Comparison of ENCODE assay signal across 8 mouse cellular contexts in the genomic region with DNA sequence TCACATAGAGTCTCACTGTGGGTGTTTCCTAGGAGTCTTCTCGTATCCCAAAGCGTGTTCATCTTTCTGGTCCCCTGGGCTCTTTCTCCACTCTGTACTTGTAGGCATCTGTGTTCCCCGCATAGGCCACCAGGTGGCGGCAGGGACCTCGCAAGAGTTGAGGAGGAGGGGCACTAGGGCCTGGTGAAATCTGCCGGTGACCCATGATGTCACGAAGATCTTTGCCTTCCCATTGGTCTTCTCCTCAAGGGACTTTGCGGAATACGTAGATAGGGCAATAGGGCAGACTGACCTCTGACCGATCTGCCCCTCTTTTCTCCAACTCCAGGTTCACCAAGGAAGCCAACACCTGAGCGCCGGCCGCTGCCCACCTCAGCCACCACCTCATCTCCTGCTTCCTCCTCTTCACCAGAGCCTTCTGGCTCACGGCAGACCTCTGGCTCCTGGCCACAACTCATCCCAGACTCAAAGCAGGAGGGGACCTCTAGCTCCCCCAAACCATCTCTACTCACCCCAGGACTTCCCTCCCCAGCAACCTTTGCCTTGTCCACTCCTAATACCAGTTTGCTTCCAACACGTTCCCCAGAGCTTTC. TPM values are rescaled to one million over a fixed set of nuclear protein-coding genes. Genes with fewer than 3 reads are reported as not detected.
DNase-seq lines count a peak whose midpoint lies in the region; ATAC-seq lines count a peak whose summit lies in the region.

No protein-coding gene starts in this region.

- H3K9me3 ChIP-seq in hindbrain, embryonic 15.5 days: no peaks in the 10 kb centered on the region

- no peaks in the 10 kb centered on the region for H3K36me3 ChIP-seq in hindbrain, embryonic 15.5 days

- peak overlapping the region; percentile 49 for H3K4me2 ChIP-seq in hindbrain, embryonic 15.5 days

- no peaks in the 10 kb centered on the region for H3K4me1 ChIP-seq in hindbrain, embryonic 15.5 days (replicated peaks)

- peak; percentile 73 for ATAC-seq in hindbrain, embryonic 15.5 days (ENCODE audit: low FRiP score, low read depth)

- DNase-seq in R1 (ENCODE audit: low read depth, low spot score): peak; percentile 94
- peak; percentile 96 to 99 for DNase-seq in cerebellum, postnatal 36 days
- DNase-seq in frontal cortex, postnatal 36 days (ENCODE audit: low spot score in 2 of 2): peak; percentile 93 to 97
- DNase-seq in left cerebral cortex, adult 11 months (ENCODE audit: low spot score): peak; percentile 94
- peak; percentile 91 to 95 for DNase-seq in lung, postnatal 4 days
- peak; percentile 92 for DNase-seq in retina, postnatal 7 days (ENCODE audit: low read depth, low spot score)
- DNase-seq in urinary bladder, adult 2 months (ENCODE audit: low spot score): peak; percentile 88

- whole genome bisulfite sequencing in hindbrain, embryonic 15.5 days: 16% methylated on average over 15 of the region's 15 CpGs

- no peak overlapping the region for H3K9ac ChIP-seq in hindbrain, embryonic 15.5 days

- peak overlapping the region; percentile 30 for H3K4me3 ChIP-seq in hindbrain, embryonic 15.5 days

- H3K27ac ChIP-seq in hindbrain, embryonic 15.5 days (replicated peaks): no peak overlapping the region

- H3K27me3 ChIP-seq in hindbrain, embryonic 15.5 days: no peaks in the 10 kb centered on the region

RNA-seq across cellular contexts. Expression of gene Ssc5d, which starts 17.7 kb away (rescaled TPM):
- 1.2 and 1.3 TPM in 2 replicates for polyA plus RNA-seq in hindbrain, embryonic 15.5 days (2015; fragmentation: Nextera tagmentation; extraction: Ambion mirVana)
- polyA plus RNA-seq in urinary bladder, adult 2 months (2012; rRNA removed): 10.5 and 12.9 TPM in 2 replicates

RNA-seq across cellular contexts. Expression of gene Sbk2, which starts 20.9 kb away (rescaled TPM):
- 0.12 and 0.18 TPM in 2 replicates for polyA plus RNA-seq in hindbrain, embryonic 15.5 days (2015; fragmentation: Nextera tagmentation; extraction: Ambion mirVana)
- polyA plus RNA-seq in urinary bladder, adult 2 months (2012; rRNA removed): 0.29 and 0.46 TPM in 2 replicates

RNA-seq across cellular contexts. Expression of gene Nat14, which starts 21.5 kb away (rescaled TPM):
- polyA plus RNA-seq in hindbrain, embryonic 15.5 days (2015; fragmentation: Nextera tagmentation; extraction: Ambion mirVana): 35.3 and 35.8 TPM in 2 replicates
- 10.6 and 14.1 TPM in 2 replicates for polyA plus RNA-seq in urinary bladder, adult 2 months (2012; rRNA removed)

RNA-seq across cellular contexts. Expression of gene Sbk3, which starts 27.6 kb away (rescaled TPM):
- 0.49 and 0.62 TPM in 2 replicates for polyA plus RNA-seq in hindbrain, embryonic 15.5 days (2015; fragmentation: Nextera tagmentation; extraction: Ambion mirVana)
- polyA plus RNA-seq in urinary bladder, adult 2 months (2012; rRNA removed): 0.25 and 0.44 TPM in 2 replicates

RNA-seq across cellular contexts. Expression of gene Zfp628, which starts 28.3 kb away (rescaled TPM):
- 3.5 and 4.2 TPM in 2 replicates for polyA plus RNA-seq in hindbrain, embryonic 15.5 days (2015; fragmentation: Nextera tagmentation; extraction: Ambion mirVana)
- 7.7 and 10.1 TPM in 2 replicates for polyA plus RNA-seq in urinary bladder, adult 2 months (2012; rRNA removed)
